Mouse (Mus musculus): ENCODE results near the gene F2rl1. TPM values are rescaled to one million over a fixed set of nuclear protein-coding genes. Genes with fewer than 3 reads are reported as not detected.

The F2rl1 gene
- total RNA-seq (2023), result under 1 TPM in 1 of 2 experiments, not detected in 1; 0.13 TPM

GRCm38 (mm10) chr13:95524674-95525491 lies at the start of gene F2rl1:
Gene F2rl1, minus strand, starts transcription at chr13:95525227.

GRCm38 (mm10) chr13:95478671-95479413 lies 46.2 kb downstream of the F2rl1 start, which contains the start of gene S100z:
Gene S100z, minus strand, starts transcription at chr13:95478721.

Other genes starting within 250 kb of the F2rl1 start
- gene Zbed3, start 201.6 kb downstream of the F2rl1 start, total RNA-seq (2023), result 10 to 100 TPM in 1 of 2 experiments, 1 to 10 TPM in 1; 9.0 to 10.3 TPM
- gene Aggf1, start 149.9 kb downstream of the F2rl1 start, total RNA-seq (2023), result 10 to 100 TPM; 33.8 to 34.1 TPM
- not detected for gene Crhbp, start 80.3 kb downstream of the F2rl1 start, total RNA-seq (2023)
- gene S100z, start 46.5 kb downstream of the F2rl1 start, total RNA-seq (2023), result not detected
- gene F2r, start 93.3 kb upstream of the F2rl1 start, total RNA-seq (2023), result under 1 TPM; 0.87 to 0.97 TPM
- 1 to 10 TPM in 1 of 2 experiments, under 1 TPM in 1; 0.87 to 1.5 TPM for gene F2rl2, start 171.6 kb upstream of the F2rl1 start, total RNA-seq (2023)